Mouse (Mus musculus) heart, postnatal 14 days (tissue): ENCODE results near the gene Gm28047. TPM values are rescaled to one million over a fixed set of nuclear protein-coding genes. Genes with fewer than 3 reads are reported as not detected.

Experiments
- DNase-seq, 2 experiments: peaks; one replicate each; pipeline ENCODE4 v3.0.0; 2021 to 2022
- intact Hi-C: fragments of 180-260 bp; cut with DNase I; formaldehyde crosslinking; loops from one replicate; pipeline ENCODE4 v1.15.1; 2025
- total RNA-seq, 2 experiments: library from RNA; stranded (reverse); gene quantifications; 2 replicates each; pipeline ENCODE4 v1.2.3; 2021

Gene Gm28047
- total RNA-seq, 2 experiments from 2014 or later = 0.83 TPM; not detected in 1

GRCm38 (mm10) chr15:102563681-102564080 lies 61.2 kb downstream of the Gm28047 start:
- intact Hi-C loops = loop anchor here (5.0 kb wide), 1 partner anchor 49 kb away; no protein-coding TSS in a partner anchor
- DNase-seq = no peak

- intact Hi-C loops = loop anchor here (5.0 kb wide), 1 partner anchor 49 kb away; no protein-coding TSS in a partner anchor
Observed at GRCm38 (mm10) chr15:102563061-102563460, 61.8 kb downstream of the Gm28047 start.

GRCm38 (mm10) chr15:102562491-102562890 lies 62.4 kb downstream of the Gm28047 start:
- DNase-seq = no peak
- intact Hi-C loops = loop anchor here (5.0 kb wide), 1 partner anchor 50 kb away; no protein-coding TSS in a partner anchor

More at GRCm38 (mm10) chr15:102563061-102563460, 61.8 kb downstream of the Gm28047 start:
- DNase-seq = no peak

- intact Hi-C loops = no loop called here
- DNase-seq = no peak
Observed at GRCm38 (mm10) chr15:102557580-102557979, 67.3 kb downstream of the Gm28047 start.

GRCm38 (mm10) chr15:102555581-102555980 lies 69.3 kb downstream of the Gm28047 start:
- intact Hi-C loops = no loop called here
- DNase-seq = no peak

- intact Hi-C loops = no loop called here
- no peak for DNase-seq
Observed at GRCm38 (mm10) chr15:102552599-102552998, 72.3 kb downstream of the Gm28047 start.

GRCm38 (mm10) chr15:102547478-102547877 lies 77.4 kb downstream of the Gm28047 start:
- peak in 1 of 2 experiments; percentile 42 for DNase-seq
- intact Hi-C loops = no loop called here

GRCm38 (mm10) chr15:102546677-102547427 lies 78.0 kb downstream of the Gm28047 start:
- intact Hi-C loops = no loop called here
- DNase-seq = peak; percentile 62 to 75

GRCm38 (mm10) chr15:102546246-102546645 lies 78.6 kb downstream of the Gm28047 start:
- no peak for DNase-seq

GRCm38 (mm10) chr15:102544801-102545200 lies 80.1 kb downstream of the Gm28047 start:
- intact Hi-C loops = no loop called here
- no peak for DNase-seq

More at GRCm38 (mm10) chr15:102546246-102546645, 78.6 kb downstream of the Gm28047 start:
- intact Hi-C loops = no loop called here

GRCm38 (mm10) chr15:102533926-102534325 lies 90.9 kb downstream of the Gm28047 start:
- intact Hi-C loops = no loop called here
- DNase-seq = no peak

- intact Hi-C loops = no loop called here
- DNase-seq = no peak
Observed at GRCm38 (mm10) chr15:102532106-102532900, 92.6 kb downstream of the Gm28047 start.

GRCm38 (mm10) chr15:102531586-102531985 lies 93.3 kb downstream of the Gm28047 start:
- DNase-seq = no peak
- intact Hi-C loops = no loop called here

- intact Hi-C loops = no loop called here
- no peak for DNase-seq
Observed at GRCm38 (mm10) chr15:102530566-102530965, 94.3 kb downstream of the Gm28047 start.

GRCm38 (mm10) chr15:102528396-102528795 lies 96.5 kb downstream of the Gm28047 start:
- intact Hi-C loops = loop anchor here (5.0 to 10.0 kb wide), 3 partner anchors 139 to 1911 kb away; partner anchors contain the start of gene Dazap2
- no peak for DNase-seq

- DNase-seq = no peak
- intact Hi-C loops = loop anchor here (5.0 to 10.0 kb wide), 3 partner anchors 139 to 1911 kb away; partner anchors contain the start of gene Dazap2
Observed at GRCm38 (mm10) chr15:102527936-102528335, 96.9 kb downstream of the Gm28047 start.

- no peak for DNase-seq
- intact Hi-C loops = loop anchor here (5.0 to 10.0 kb wide), 3 partner anchors 141 to 1909 kb away; partner anchors contain the start of gene Dazap2
Observed at GRCm38 (mm10) chr15:102526111-102527002, 98.5 kb downstream of the Gm28047 start.

- peak; percentile 77 to 84 for DNase-seq
- intact Hi-C loops = loop anchor here (5.0 to 10.0 kb wide), 3 partner anchors 140 to 1908 kb away; partner anchors contain the start of gene Dazap2
Observed at GRCm38 (mm10) chr15:102524892-102525485, 99.9 kb downstream of the Gm28047 start, which contains the start of gene Npff. Gene Npff (minus strand): TSS chr15:102524942.

- intact Hi-C loops = loop anchor here (10.0 kb wide), 1 partner anchor 137 kb away; no protein-coding TSS in a partner anchor
- DNase-seq = no peak
Observed at GRCm38 (mm10) chr15:102521480-102521879, 103.4 kb downstream of the Gm28047 start.
